11 mouse cellular contexts compared by ENCODE assay signal in the genomic region with DNA sequence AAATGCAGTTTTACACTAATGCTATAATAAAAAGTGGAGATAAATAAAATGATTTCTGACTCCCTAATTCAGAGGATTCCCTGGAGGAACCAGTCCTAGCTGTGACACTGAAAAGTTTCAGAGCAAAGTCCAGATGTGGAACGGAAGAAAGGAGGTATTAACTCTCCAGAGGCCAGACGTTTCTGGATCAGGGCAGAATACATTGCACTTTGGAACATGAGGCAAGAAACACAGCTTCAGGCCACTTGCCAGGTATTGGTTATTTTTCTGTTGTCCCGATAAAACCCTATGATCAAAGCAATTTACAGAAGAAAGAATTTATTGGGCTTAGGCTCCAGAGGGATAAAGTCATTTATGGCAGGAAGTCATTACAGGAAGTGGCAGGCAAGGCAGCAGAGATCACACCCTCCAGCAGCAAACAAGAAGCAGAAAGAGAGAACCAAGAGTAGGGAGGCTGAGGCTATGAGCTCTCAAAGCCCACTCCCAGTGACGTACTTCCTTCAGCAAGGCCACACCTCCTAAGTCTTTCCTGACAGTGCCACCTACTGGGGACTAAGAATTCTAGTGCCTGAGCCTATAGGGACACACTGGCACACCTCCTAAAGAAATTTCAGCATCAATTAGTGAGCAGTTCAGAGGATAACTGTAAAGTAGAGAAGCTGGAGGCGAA. TPM values are rescaled to one million over a fixed set of nuclear protein-coding genes. Genes with fewer than 3 reads are reported as not detected.
DNase-seq lines count a peak whose midpoint lies in the region; ATAC-seq and TF ChIP-seq lines count a peak whose summit lies in the region.
"Had no signal": no experiment of that assay in that cellular context is flagged by ENCODE, and none has a peak within 500 bp of the region (broad histone marks: within the 10 kb centered on the region; RNA-seq: fewer than 3 reads in every experiment).

No protein-coding gene starts in this region.

- no peak for ATAC-seq in midbrain, postnatal 0 days (ENCODE audit: low FRiP score)
- no peak for ATAC-seq in midbrain, embryonic 16.5 days
- ATAC-seq in intestine, embryonic 14.5 days (replicated peaks; ENCODE audit: low FRiP score, low TSS enrichment, low read depth) = 0 out of 2 replicates have a peak, but pooled peaks have one; percentile 43
- ATAC-seq in stomach, postnatal 0 days (ENCODE audit: low FRiP score, low TSS enrichment) = no peak
- ATAC-seq: hindbrain, postnatal 0 days had no signal

- no peaks in the 10 kb centered on the region for H3K36me3 ChIP-seq in midbrain, postnatal 0 days (ENCODE audit: insufficient read depth, low read length)
- H3K36me3 ChIP-seq in midbrain, embryonic 16.5 days (ENCODE audit: control insufficient read depth, insufficient read depth, low read length) = no peaks in the 10 kb centered on the region
- no peaks in the 10 kb centered on the region for H3K36me3 ChIP-seq in intestine, embryonic 14.5 days (ENCODE audit: control insufficient read depth, insufficient read depth, low read length)
- no peaks in the 10 kb centered on the region for H3K36me3 ChIP-seq in stomach, postnatal 0 days (ENCODE audit: control insufficient read depth, insufficient read depth, low read length)
- H3K36me3 ChIP-seq: limb, embryonic 12.5 days had no signal

- no peak for DNase-seq in midbrain, postnatal 0 days (ENCODE audit: low spot score)
- peak; percentile 25 for DNase-seq in NIH3T3 (ENCODE audit: low read depth)
- DNase-seq in intestine, embryonic 14.5 days (ENCODE audit: low spot score) = no peak
- DNase-seq in stomach, postnatal 0 days (ENCODE audit: low spot score) = no peak
- DNase-seq in cerebellum, postnatal 4 days (ENCODE audit: low spot score in 2 of 2) = no peak
- DNase-seq in layer of hippocampus, postnatal 10 days (ENCODE audit: low spot score in 2 of 2) = no peak
- DNase-seq: heart, adult 11 months had no signal

- H3K4me3 ChIP-seq in midbrain, postnatal 0 days (ENCODE audit: low read depth, low read length) = no peak overlapping the region
- no peak overlapping the region for H3K4me3 ChIP-seq in midbrain, embryonic 16.5 days (ENCODE audit: low read depth, low read length)
- H3K4me3 ChIP-seq in intestine, embryonic 14.5 days (ENCODE audit: low read depth, low read length) = no peak overlapping the region
- no peak overlapping the region for H3K4me3 ChIP-seq in stomach, postnatal 0 days (ENCODE audit: low read depth, low read length)
- H3K4me3 ChIP-seq: limb, embryonic 12.5 days; megakaryocyte, embryonic 14.5 days had no signal

- no peak overlapping the region for H3K9ac ChIP-seq in midbrain, postnatal 0 days (replicated peaks; ENCODE audit: low read length, poor library complexity, severe bottlenecking)
- no peak overlapping the region for H3K9ac ChIP-seq in midbrain, embryonic 16.5 days (ENCODE audit: low read depth, low read length)
- H3K9ac ChIP-seq in intestine, embryonic 14.5 days (ENCODE audit: low read length) = no peak overlapping the region
- no peak overlapping the region for H3K9ac ChIP-seq in stomach, postnatal 0 days (ENCODE audit: low read length)
- H3K9ac ChIP-seq: limb, embryonic 12.5 days had no signal

- H3K4me1 ChIP-seq in midbrain, postnatal 0 days (ENCODE audit: insufficient read depth, low read length) = no peaks in the 10 kb centered on the region
- H3K4me1 ChIP-seq in midbrain, embryonic 16.5 days (ENCODE audit: control insufficient read depth, insufficient read depth, low read length) = no peaks in the 10 kb centered on the region
- no peaks in the 10 kb centered on the region for H3K4me1 ChIP-seq in intestine, embryonic 14.5 days (replicated peaks; ENCODE audit: control insufficient read depth, insufficient read depth, low read length)
- H3K4me1 ChIP-seq in stomach, postnatal 0 days (replicated peaks; ENCODE audit: control insufficient read depth, insufficient read depth) = no peaks in the 10 kb centered on the region
- H3K4me1 ChIP-seq: limb, embryonic 12.5 days had no signal

- H3K27me3 ChIP-seq in midbrain, postnatal 0 days (ENCODE audit: insufficient read depth, low read length) = no peaks in the 10 kb centered on the region
- H3K27me3 ChIP-seq in midbrain, embryonic 16.5 days (ENCODE audit: control insufficient read depth, insufficient read depth, low read depth, low read length) = no peaks in the 10 kb centered on the region
- no peaks in the 10 kb centered on the region for H3K27me3 ChIP-seq in intestine, embryonic 14.5 days (replicated peaks; ENCODE audit: control insufficient read depth, insufficient read depth, low read length)
- no peaks in the 10 kb centered on the region for H3K27me3 ChIP-seq in stomach, postnatal 0 days (ENCODE audit: control insufficient read depth, insufficient read depth, low read length)
- H3K27me3 ChIP-seq: limb, embryonic 12.5 days; megakaryocyte, embryonic 14.5 days had no signal

- 71% methylated on average over 5 of the region's 5 CpGs for WGBS in midbrain, postnatal 0 days
- WGBS in midbrain, embryonic 16.5 days = 83% methylated on average over 5 of the region's 5 CpGs
- 54% methylated on average over 5 of the region's 5 CpGs for WGBS in intestine, embryonic 14.5 days
- WGBS in stomach, postnatal 0 days = 71% methylated on average over 5 of the region's 5 CpGs

- no peaks in the 10 kb centered on the region for H3K9me3 ChIP-seq in midbrain, postnatal 0 days (ENCODE audit: low read length)
- H3K9me3 ChIP-seq in midbrain, embryonic 16.5 days (replicated peaks; ENCODE audit: control insufficient read depth, low read length, poor library complexity, severe bottlenecking) = no peaks in the 10 kb centered on the region
- H3K9me3 ChIP-seq in intestine, embryonic 14.5 days (ENCODE audit: control insufficient read depth, low read length) = no peaks in the 10 kb centered on the region
- no peaks in the 10 kb centered on the region for H3K9me3 ChIP-seq in stomach, postnatal 0 days (ENCODE audit: control insufficient read depth, low read length)
- H3K9me3 ChIP-seq: limb, embryonic 12.5 days had no signal

- no peak overlapping the region for H3K27ac ChIP-seq in midbrain, postnatal 0 days (ENCODE audit: low read depth, low read length)
- H3K27ac ChIP-seq in midbrain, embryonic 16.5 days (ENCODE audit: low read length) = no peak overlapping the region
- H3K27ac ChIP-seq in intestine, embryonic 14.5 days (ENCODE audit: low read depth) = no peak overlapping the region
- H3K27ac ChIP-seq in stomach, postnatal 0 days (replicated peaks) = no peak overlapping the region
- H3K27ac ChIP-seq: hindbrain, postnatal 0 days; limb, embryonic 12.5 days had no signal

- TF ChIP-seq CTCF in midbrain, postnatal 0 days (IDR thresholded peaks at IDR 0.05) = peak; percentile 34; the same call in 1 of the 2 replicates
- peak; percentile 45 for TF ChIP-seq CTCF in stomach, postnatal 0 days (IDR thresholded peaks at IDR 0.05; ENCODE audit: low read depth)

- no peak for TF ChIP-seq EP300 in stomach, postnatal 0 days (optimal IDR thresholded peaks at IDR 0.05)

- H3K4me2 ChIP-seq in midbrain, postnatal 0 days (ENCODE audit: low read depth, low read length, poor library complexity, severe bottlenecking) = no peak overlapping the region
- H3K4me2 ChIP-seq in midbrain, embryonic 16.5 days (ENCODE audit: low read length) = no peak overlapping the region
- no peak overlapping the region for H3K4me2 ChIP-seq in intestine, embryonic 14.5 days (ENCODE audit: low read length)
- no peak overlapping the region for H3K4me2 ChIP-seq in stomach, postnatal 0 days (replicated peaks; ENCODE audit: low read depth)
- H3K4me2 ChIP-seq: limb, embryonic 12.5 days had no signal

RNA-seq across cellular contexts. Expression of a gene that starts 56.9 kb away (rescaled TPM):
- 0.93 and 1.3 TPM in 2 replicates for total RNA-seq in midbrain, postnatal 0 days (2014; rRNA removed)
- 2.9 and 3.2 TPM in 2 replicates for polyA plus RNA-seq in midbrain, postnatal 0 days (2015; fragmentation: Nextera tagmentation; extraction: Ambion mirVana)
- polyA plus RNA-seq in midbrain, embryonic 16.5 days (2015; fragmentation: Nextera tagmentation; extraction: Ambion mirVana) = 3.2 and 3.6 TPM in 2 replicates
- 25.9 and 29.3 TPM in 2 replicates for polyA plus RNA-seq in intestine, embryonic 14.5 days (2014; fragmentation: Nextera tagmentation; extraction: Ambion mirVana)
- 53.8 and 56.2 TPM in 2 replicates for polyA plus RNA-seq in stomach, postnatal 0 days (2015; fragmentation: Nextera tagmentation; extraction: Ambion mirVana)
- total RNA-seq in layer of hippocampus, postnatal 10 days (2021) = 1 to 10 TPM; 7.4 TPM
